Mouse (Mus musculus) limb, embryonic 12.5 days (tissue): ENCODE results near the gene BC067074. TPM values are rescaled to one million over a fixed set of nuclear protein-coding genes. Genes with fewer than 3 reads are reported as not detected.
"Not testable (repeated sequence)": the region's sequence is repeated elsewhere in the genome, so short reads cannot be mapped to it uniquely, and the experiment has no call there.

ENCODE experiments used
- ATAC-seq: fragments of 200-750 bp; cut with Nextera tagmentation; 2 replicates; pipeline ENCODE4 v1.8.0; 2017; ENCODE audit warnings: low read depth, moderate TSS enrichment; ENCODE audit not compliant: insufficient number of reproducible peaks, insufficient read depth, low FRiP score, low TSS enrichment
- H3K27ac ChIP-seq: fragments of 300-500 bp; sonication (generic); 2 replicates; pipeline ENCODE4 v1.5.1; 2016; ENCODE audit warnings: mild to moderate bottlenecking, moderate library complexity
- H3K27me3 ChIP-seq: fragments of 300-500 bp; sonication (generic); 2 replicates; pipeline ENCODE4 v1.6.1; 2016; ENCODE audit warnings: mild to moderate bottlenecking, moderate library complexity
- H3K36me3 ChIP-seq: fragments of 300-500 bp; sonication (generic); 2 replicates; pipeline ENCODE4 v1.6.1; 2016; ENCODE audit warnings: mild to moderate bottlenecking, moderate library complexity
- H3K4me1 ChIP-seq: fragments of 300-500 bp; sonication (generic); replicated peaks from 2 replicates; pipeline ENCODE4 v1.6.1; 2016
- H3K4me2 ChIP-seq: fragments of 300-500 bp; sonication (generic); 2 replicates; pipeline ENCODE4 v1.6.1; 2016; ENCODE audit warnings: mild to moderate bottlenecking, moderate library complexity
- H3K4me3 ChIP-seq: fragments of 300-500 bp; sonication (generic); replicated peaks from 2 replicates; pipeline ENCODE4 v1.5.1; 2016; ENCODE audit warnings: mild to moderate bottlenecking
- H3K9ac ChIP-seq: fragments of 300-500 bp; sonication (generic); replicated peaks from 2 replicates; pipeline ENCODE4 v1.6.1; 2016; ENCODE audit warnings: mild to moderate bottlenecking, moderate library complexity
- H3K9me3 ChIP-seq: fragments of 300-500 bp; sonication (generic); 2 replicates; pipeline ENCODE4 v1.6.1; 2016; ENCODE audit warnings: mild to moderate bottlenecking, moderate library complexity
- WGBS: fragments of 180-500 bp; shearing (Covaris S2); methylation state at CpG from one replicate; pipeline ENCODE4 v1.1.7; 2016; 5-methylcytosine and 5-hydroxymethylcytosine counted together
- polyA plus RNA-seq: library from polyadenylated mRNA; unstranded; fragments of >200 nt; fragmentation: Nextera tagmentation; extraction: Ambion mirVana; gene quantifications from 2 replicates; pipeline ENCODE4 v1.2.1, GENCODE M21; 2016

The BC067074 gene
- 10.5 and 12.0 TPM in 2 replicates for polyA plus RNA-seq

- Histone ChIP-seq H3K27me3 (peaks cover 5% of the 10 kb centered on the region; the same call in 1 of the 2 replicates), H3K4me1 (peaks cover 27% of the 10 kb centered on the region), H3K9me3 (no peaks in the 10 kb centered on the region), H3K9ac (peak within 1 kb of the TSS; percentile 96), H3K36me3 (no peaks in the 10 kb centered on the region), H3K4me3 (peak within 1 kb of the TSS; percentile 71), H3K4me2 (peak within 1 kb of the TSS; percentile 68), H3K27ac (peak within 1 kb of the TSS; percentile 95)
- peak; percentile 80 for ATAC-seq
- under 1% methylated on average over 75 of the region's 75 CpGs for WGBS
These were observed at the start of gene BC067074 for GRCm38 (mm10) chr13:113292975-113293706. TSS of gene BC067074 (plus strand) at chr13:113293159.

DNA sequence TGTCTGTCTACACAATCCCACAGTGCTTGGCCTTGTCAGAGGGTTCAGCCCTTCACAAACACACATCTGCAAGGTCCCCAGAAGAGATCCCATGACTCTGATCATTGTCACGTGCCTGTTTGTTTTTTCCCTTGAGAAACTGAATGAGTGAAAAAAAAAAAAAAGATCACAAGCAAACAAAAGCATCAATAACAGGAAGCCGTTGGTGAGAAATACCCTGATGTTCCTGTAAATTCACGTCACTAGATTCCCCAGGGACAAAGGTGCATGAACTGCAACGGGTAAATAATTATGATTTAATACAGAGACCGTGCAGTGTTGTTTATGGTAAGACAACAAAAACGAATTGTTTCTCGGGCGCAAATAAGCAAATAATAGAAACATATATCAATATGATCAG is 47.9 kb upstream of the BC067074 start:
- Histone ChIP-seq H3K27me3 (no peaks in the 10 kb centered on the region), H3K9me3 (no peaks in the 10 kb centered on the region), H3K36me3 (no peaks in the 10 kb centered on the region), H3K4me3 (no peak overlapping the region), H3K4me1 (0 out of 2 replicates have a peak, but pooled peaks cover 5% of the 10 kb centered on the region), H3K9ac (no peak overlapping the region), H3K27ac (no peak overlapping the region), H3K4me2 (no peak overlapping the region)
- ATAC-seq: no peak
- WGBS: 84% methylated on average over 8 of the region's 8 CpGs

- not testable (repeated sequence) for H3K4me2 ChIP-seq, ATAC-seq, H3K9me3 ChIP-seq, H3K36me3 ChIP-seq, H3K4me3 ChIP-seq, H3K27ac ChIP-seq, H3K4me1 ChIP-seq, H3K9ac ChIP-seq, H3K27me3 ChIP-seq
- 77% methylated on average over 7 of the region's 7 CpGs for WGBS
These were observed 40.4 kb upstream of the BC067074 start for GRCm38 (mm10) chr13:113252580-113252979.

GRCm38 (mm10) chr13:113256766-113257165 is 36.2 kb upstream of the BC067074 start:
- Histone ChIP-seq H3K9ac (no peak overlapping the region), H3K27me3 (no peaks in the 10 kb centered on the region), H3K27ac (no peak overlapping the region), H3K4me2 (no peak overlapping the region), H3K9me3 (no peaks in the 10 kb centered on the region), H3K36me3 (no peaks in the 10 kb centered on the region), H3K4me1 (no peaks in the 10 kb centered on the region), H3K4me3 (no peak overlapping the region)
- 86% methylated on average over 2 of the region's 2 CpGs for WGBS
- ATAC-seq: no peak

DNA sequence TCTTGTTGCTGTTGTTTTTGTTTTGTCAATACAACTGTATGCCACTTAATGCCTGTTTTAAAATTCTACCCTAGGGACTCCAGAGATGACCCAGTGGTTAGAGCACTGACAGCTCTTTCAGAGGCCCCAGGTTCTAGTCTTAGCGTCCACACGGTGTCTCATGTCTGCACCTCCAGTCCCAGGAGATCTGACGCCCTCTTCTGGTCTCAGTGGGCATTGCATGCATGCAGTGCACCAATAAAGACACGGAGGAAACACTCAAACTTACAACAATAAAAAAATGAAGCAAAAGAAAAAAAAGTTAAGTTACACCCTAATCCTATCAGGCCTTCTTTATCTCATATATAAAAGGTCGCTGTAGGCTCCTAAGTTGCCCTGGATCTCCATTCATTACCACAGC is 35.8 kb upstream of the BC067074 start:
- Histone ChIP-seq H3K4me3 (no peak overlapping the region), H3K4me2 (no peak overlapping the region), H3K27ac (no peak overlapping the region), H3K9ac (no peak overlapping the region), H3K4me1 (no peaks in the 10 kb centered on the region), H3K27me3 (no peaks in the 10 kb centered on the region), H3K9me3 (no peaks in the 10 kb centered on the region), H3K36me3 (no peaks in the 10 kb centered on the region)
- ATAC-seq: no peak
- WGBS: 51% methylated on average over 5 of the region's 5 CpGs

GRCm38 (mm10) chr13:113259237-113259636 is 33.7 kb upstream of the BC067074 start:
- no peak overlapping the region for H3K4me2 ChIP-seq
- WGBS: 84% methylated on average over 5 of the region's 5 CpGs
- H3K4me1 ChIP-seq: no peaks in the 10 kb centered on the region
- no peak overlapping the region for H3K9ac ChIP-seq
- ATAC-seq: no peak
- H3K36me3 ChIP-seq: no peaks in the 10 kb centered on the region
- no peak overlapping the region for H3K4me3 ChIP-seq
- H3K27me3 ChIP-seq: no peaks in the 10 kb centered on the region
- H3K9me3 ChIP-seq: no peaks in the 10 kb centered on the region
- no peak overlapping the region for H3K27ac ChIP-seq

DNA sequence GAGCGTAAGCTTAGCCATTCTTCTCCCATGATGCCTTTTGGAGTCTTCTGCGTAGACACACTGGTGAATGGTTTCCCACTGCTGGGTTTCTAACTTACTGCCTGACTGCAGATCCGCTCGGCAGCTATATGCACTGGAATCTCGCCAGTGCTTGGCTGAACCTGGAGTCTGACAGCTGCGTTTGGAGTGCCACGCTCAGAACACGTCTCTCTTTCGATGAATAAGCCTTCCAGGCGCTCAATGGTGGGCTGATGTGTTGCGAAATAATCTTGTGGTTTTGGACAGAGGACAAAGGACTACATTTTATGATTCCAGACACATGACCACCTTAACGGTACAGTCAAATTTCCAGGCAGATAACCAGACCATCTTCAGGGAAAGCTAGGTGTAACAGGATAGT is 30.1 kb upstream of the BC067074 start:
- H3K27me3 ChIP-seq: no peaks in the 10 kb centered on the region
- no peaks in the 10 kb centered on the region for H3K9me3 ChIP-seq
- no peaks in the 10 kb centered on the region for H3K36me3 ChIP-seq
- H3K27ac ChIP-seq: no peak overlapping the region
- no peak for ATAC-seq
- no peak overlapping the region for H3K4me3 ChIP-seq
- 86% methylated on average over 12 of the region's 12 CpGs for WGBS
- H3K9ac ChIP-seq: no peak overlapping the region
- H3K4me2 ChIP-seq: no peak overlapping the region
- 0 out of 2 replicates have a peak, but pooled peaks cover 3% of the 10 kb centered on the region for H3K4me1 ChIP-seq

DNA sequence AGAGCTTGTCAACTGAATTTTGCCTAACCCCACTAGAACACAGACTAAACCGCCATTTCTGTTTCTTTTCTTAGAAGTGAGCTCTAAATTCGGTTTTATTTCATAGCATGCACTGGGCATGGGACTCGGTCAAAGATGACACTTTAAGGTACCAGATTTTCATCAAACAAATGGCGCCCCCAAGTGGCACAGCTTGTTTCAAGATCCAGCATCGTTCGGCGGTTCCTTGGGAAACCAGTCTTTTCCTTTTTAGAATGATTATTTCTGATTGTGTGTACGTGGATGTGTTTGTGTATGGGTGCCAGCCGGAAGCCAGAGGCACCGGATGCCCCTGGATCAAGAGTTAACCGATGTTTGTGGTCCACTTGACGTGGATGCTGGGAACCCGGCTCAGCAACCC is 27.7 kb upstream of the BC067074 start:
- H3K27ac ChIP-seq: no peak overlapping the region
- H3K9me3 ChIP-seq: no peaks in the 10 kb centered on the region
- 0 out of 2 replicates have a peak, but pooled peaks cover 3% of the 10 kb centered on the region for H3K4me1 ChIP-seq
- H3K4me2 ChIP-seq: no peak overlapping the region
- H3K36me3 ChIP-seq: no peaks in the 10 kb centered on the region
- no peak overlapping the region for H3K9ac ChIP-seq
- no peak for ATAC-seq
- no peaks in the 10 kb centered on the region for H3K27me3 ChIP-seq
- H3K4me3 ChIP-seq: no peak overlapping the region
- WGBS: 27% methylated on average over 13 of the region's 13 CpGs

DNA sequence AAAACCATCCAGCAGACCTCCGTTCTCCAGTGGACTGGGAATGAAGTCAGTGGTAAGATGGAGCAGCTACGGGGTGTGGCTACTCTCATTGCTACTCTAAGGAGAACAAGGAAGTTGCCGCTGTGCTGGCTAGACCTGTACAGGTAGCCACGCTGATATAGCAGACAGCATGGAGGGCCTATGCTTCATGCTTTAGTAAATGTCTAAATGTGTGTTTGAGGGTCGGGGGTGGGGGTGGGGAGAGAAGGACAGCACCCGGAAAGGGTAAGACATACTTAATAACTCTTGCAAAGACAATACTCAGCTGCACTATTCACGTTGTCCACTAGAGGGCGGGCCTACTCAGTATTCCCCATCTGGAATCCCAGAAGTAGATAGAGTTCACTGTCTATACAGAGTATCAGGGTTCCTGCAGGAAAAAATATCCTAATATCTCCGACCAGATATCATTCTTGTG is 26.4 kb upstream of the BC067074 start:
- no peak for ATAC-seq
- H3K36me3 ChIP-seq: no peaks in the 10 kb centered on the region
- H3K4me3 ChIP-seq: no peak overlapping the region
- 0 out of 2 replicates have a peak overlapping the region, but pooled peaks have one; percentile 6 for H3K4me2 ChIP-seq
- no peak overlapping the region for H3K9ac ChIP-seq
- H3K27ac ChIP-seq: no peak overlapping the region
- no peaks in the 10 kb centered on the region for H3K27me3 ChIP-seq
- 32% methylated on average over 9 of the region's 9 CpGs for WGBS
- 0 out of 2 replicates have a peak, but pooled peaks cover 3% of the 10 kb centered on the region for H3K4me1 ChIP-seq
- no peaks in the 10 kb centered on the region for H3K9me3 ChIP-seq

- no peaks in the 10 kb centered on the region for H3K9me3 ChIP-seq
- H3K27me3 ChIP-seq: no peaks in the 10 kb centered on the region
- H3K27ac ChIP-seq: no peak overlapping the region
- no peaks in the 10 kb centered on the region for H3K36me3 ChIP-seq
- no peak for ATAC-seq
- H3K9ac ChIP-seq: no peak overlapping the region
- 90% methylated on average over 3 of the region's 3 CpGs for WGBS
- H3K4me2 ChIP-seq: no peak overlapping the region
- 0 out of 2 replicates have a peak, but pooled peaks cover 3% of the 10 kb centered on the region for H3K4me1 ChIP-seq
- H3K4me3 ChIP-seq: no peak overlapping the region
These were observed 25.8 kb upstream of the BC067074 start for GRCm38 (mm10) chr13:113267204-113267603.

DNA sequence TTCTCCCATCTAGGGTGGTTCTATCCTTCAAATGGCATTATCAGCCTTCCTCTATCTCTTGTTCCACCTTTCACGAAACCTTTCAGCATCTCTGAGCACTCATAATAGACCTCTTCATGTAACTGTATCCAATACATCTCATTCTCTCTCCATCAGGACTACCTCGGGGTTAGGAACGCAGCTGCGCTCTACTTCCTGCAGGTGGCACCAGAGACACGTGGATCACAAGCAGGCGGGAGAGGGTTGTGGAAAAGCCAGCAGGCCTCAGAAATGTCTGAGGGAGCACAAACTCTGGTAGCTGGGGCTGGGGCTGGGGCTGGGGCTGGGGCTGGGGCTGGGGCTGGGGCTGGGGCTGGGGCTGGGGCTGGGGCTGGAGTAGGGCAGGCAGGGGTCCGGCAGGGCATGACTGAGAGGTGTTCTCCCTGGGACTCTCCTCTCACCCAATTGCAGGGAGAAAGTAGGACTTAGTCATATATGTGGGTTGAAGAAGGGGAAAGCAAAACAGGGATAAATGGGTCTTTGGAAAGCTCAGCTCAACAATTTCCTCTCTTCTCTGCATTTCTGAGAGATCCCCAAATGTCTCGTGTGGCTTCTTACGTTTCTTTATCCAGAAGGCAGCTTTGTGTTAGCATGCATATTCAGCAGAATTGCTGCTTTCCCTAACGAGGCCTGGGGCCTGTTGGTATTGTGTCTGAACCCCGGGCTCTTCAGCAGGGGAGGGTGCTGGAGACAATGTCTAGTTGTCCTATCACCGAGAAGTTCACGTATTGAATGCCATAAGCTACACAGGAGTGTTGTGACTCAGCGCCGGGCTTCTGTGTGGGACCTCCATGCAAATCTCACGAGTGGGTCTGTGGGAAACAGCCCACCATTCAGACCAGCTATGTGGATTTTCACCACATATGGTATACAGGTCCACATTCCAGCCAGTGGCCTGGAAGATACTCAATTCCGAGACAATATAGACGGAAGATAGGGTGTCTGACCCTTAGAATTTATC is 22.9 kb upstream of the BC067074 start:
- 0 out of 2 replicates have a peak, but pooled peaks cover 3% of the 10 kb centered on the region for H3K4me1 ChIP-seq
- 56% methylated on average over 18 of the region's 18 CpGs for WGBS
- no peak overlapping the region for H3K4me2 ChIP-seq
- no peak overlapping the region for H3K4me3 ChIP-seq
- H3K27ac ChIP-seq: no peak overlapping the region
- no peak overlapping the region for H3K9ac ChIP-seq
- no peaks in the 10 kb centered on the region for H3K9me3 ChIP-seq
- H3K27me3 ChIP-seq: no peaks in the 10 kb centered on the region
- H3K36me3 ChIP-seq: no peaks in the 10 kb centered on the region
- ATAC-seq: peak; percentile 75
